Mouse (Mus musculus): ENCODE results near the gene Ern1.

The Ern1 gene

DNA sequence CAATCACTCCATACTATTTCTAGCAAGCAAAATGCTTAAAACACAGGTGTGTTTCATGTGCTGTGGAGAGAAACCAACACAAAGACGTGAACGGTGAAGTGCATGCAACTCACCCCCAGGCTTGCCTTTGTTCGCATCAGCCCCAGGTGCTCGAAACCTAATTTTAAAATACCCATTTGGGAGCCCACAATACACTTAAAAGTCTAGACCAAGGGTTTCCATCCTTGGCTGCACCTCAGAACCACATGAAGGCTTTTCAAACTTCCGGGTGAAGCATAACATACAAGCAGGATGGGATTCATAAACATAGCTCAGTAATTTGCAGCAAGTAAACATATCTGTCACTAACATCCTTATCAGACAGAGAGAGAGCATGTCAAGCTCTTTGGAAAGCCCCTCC is 57.3 kb downstream of the Ern1 start:
- TF ChIP-seq GATA4 (IDR thresholded peaks at IDR 0.05; ENCODE audit: insufficient replicate concordance, low read length), result no peak

DNA sequence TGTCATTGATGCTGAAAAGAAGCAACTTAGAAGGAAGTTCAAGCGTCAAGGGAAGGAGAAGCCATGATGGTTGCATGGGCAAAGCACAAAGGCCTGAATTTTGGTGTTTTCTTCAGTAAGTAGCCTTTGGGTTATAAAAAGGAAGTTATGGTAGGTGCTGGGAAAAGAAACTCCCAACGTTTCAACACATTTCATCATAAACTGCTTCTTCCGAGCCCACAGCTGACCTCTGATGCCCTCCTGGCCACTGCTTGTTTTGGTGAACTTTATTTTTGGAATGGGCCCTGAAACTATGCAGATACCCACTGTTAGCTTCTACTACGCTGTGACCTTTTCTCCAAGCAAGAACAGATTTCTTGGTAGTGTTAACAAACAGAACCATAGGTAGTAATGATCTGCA is 58.0 kb downstream of the Ern1 start:
- no peak for TF ChIP-seq GATA4 (IDR thresholded peaks at IDR 0.05; ENCODE audit: insufficient replicate concordance, low read length)

DNA sequence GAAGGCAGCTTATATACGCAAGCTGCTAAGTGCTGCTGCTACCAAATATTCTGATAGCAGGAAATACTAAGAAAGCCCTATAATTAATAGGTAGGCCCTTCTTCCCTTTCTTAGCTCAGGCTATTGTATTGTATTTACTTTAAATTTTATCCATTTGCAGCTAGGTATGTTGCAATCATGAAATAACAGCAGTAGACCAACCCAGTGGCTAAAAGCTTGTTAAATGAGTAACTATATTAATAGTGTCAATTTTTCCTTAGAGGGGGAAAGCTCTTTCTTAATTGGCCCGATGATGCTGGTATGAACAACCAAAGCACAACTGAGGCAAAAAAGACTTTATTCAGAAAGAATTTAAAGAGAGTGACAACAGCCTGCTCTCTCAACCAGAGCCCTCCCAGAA is 59.1 kb downstream of the Ern1 start:
- TF ChIP-seq GATA4 (IDR thresholded peaks at IDR 0.05; ENCODE audit: insufficient replicate concordance, low read length), result no peak

DNA sequence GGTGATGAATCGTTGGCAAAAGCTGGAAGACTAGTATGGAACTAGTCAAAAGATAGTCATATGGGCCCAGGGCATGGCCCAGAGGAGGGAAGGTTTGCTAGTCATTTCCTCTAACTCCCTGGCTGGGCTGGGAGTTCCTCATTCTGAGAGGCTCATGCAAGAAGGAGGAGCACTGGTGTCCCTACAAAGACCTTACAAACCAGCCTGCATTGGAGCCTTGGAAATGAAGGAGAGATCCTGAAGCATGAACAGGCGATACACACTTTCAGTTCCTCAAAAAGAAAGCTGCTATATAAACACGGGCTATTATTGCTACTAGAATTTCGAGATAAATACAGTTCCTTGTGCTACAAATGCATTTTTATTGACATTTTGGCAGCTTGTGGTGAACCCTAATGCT is 59.5 kb downstream of the Ern1 start:
- no peak for TF ChIP-seq GATA4 (IDR thresholded peaks at IDR 0.05; ENCODE audit: insufficient replicate concordance, low read length)

DNA sequence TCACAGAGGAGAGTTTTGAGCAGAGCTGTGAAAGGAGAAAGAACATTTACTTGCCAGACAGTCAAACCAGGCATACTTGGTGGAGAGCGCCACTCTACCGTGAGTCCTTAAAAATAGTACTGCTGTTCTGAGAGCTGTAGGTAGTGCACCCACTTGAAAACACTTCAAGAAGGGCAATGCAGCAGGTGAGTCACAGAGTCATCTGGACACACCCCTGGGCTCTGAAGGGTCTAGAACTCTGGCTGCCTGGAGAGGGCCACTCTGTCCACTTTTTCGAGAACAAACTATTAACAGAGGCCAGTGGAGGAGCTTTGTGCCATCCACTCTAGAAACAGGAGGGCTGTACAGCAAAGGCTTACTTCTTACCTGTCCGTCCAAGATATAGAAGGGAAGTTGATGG is 61.2 kb downstream of the Ern1 start:
- no peak for TF ChIP-seq GATA4 (IDR thresholded peaks at IDR 0.05; ENCODE audit: insufficient replicate concordance, low read length)

DNA sequence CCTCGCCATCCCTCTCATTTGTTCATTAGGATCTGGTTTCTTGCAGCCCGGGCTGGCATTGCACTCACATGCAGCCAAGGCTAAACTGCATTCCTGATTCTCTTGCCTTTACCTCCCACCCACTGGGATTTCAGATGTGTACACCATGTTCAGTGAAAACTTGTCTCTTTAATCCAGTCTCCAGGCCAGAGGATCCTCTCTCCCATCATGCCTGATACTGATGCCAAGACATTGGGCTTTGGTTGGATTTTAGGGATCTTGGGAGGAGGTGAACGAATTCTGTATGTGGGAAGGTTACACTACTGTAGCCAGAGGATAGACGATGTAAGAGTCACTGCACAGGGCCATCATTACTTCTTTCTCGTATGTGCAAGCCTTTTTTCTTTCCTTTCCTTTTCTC is 62.5 kb downstream of the Ern1 start:
- no peak for TF ChIP-seq GATA4 (IDR thresholded peaks at IDR 0.05; ENCODE audit: insufficient replicate concordance, low read length)

DNA sequence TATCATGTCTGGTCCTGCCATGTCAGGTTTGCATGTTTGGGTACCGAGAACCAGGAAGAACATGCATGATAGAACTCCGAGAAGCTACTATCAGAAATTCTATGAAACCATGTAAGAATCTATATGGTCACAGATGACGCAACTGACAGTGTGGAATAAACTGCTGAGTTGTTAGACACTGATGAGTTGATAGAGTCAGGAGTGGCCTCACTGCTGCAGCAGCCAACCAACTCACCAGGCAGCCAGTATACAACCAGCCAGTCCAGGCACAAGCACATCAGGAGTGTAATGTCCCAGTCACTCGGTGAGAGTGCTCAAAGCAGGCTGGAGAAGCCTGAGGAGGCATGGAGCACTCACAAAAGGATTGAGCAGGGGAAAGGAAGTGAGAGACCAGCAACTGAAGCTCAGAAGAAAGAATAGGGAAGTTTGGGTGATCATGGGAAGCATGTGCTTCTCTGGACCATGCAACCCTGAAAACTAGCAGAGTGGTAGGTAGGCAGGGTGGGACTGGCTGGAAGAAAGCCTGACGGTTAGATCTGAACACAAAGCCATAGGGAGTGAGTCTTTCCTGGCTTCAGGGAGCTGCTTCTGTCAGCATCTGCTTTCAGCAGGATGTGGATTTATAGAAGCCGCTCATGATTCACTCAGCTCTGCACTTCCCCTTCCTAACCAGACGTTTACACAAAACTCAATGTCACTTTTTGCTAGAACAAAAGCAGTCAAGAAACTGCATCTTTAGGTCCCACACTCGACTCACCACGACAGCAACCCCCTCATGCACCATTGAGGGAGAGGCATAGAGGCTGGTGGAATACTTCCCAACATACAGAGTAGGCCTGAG is 68.2 kb downstream of the Ern1 start:
- TF ChIP-seq GATA4 (IDR thresholded peaks at IDR 0.05; ENCODE audit: insufficient replicate concordance, low read length), result no peak

DNA sequence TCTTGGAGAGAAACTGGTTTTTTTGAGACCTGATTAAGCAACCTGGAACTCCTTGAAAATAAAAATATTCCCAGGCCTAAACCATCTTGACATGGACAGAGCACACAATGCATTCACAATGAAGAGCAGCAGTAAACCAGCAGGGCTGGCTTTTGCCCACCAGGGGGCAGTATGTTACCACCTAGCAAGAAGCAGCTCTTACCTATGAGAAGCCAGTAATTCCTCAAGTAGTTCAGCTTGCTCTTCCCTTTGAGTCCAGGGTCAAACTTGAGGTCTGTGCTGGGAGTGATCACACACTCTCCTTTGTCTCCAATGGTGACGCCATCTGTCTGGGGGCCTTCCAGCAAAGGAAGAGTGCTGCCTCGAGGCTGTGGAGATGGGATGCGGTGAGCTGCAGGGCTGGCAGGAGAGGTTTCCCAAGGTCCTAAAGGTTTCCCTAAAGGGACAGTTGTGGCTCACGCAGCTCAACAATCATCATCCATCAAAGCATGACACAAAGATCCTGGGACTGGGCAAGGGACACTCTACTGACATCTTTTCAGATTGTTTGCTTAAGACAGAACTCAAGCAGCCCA is 68.9 kb downstream of the Ern1 start:
- no peak for TF ChIP-seq GATA4 (IDR thresholded peaks at IDR 0.05; ENCODE audit: insufficient replicate concordance, low read length)

DNA sequence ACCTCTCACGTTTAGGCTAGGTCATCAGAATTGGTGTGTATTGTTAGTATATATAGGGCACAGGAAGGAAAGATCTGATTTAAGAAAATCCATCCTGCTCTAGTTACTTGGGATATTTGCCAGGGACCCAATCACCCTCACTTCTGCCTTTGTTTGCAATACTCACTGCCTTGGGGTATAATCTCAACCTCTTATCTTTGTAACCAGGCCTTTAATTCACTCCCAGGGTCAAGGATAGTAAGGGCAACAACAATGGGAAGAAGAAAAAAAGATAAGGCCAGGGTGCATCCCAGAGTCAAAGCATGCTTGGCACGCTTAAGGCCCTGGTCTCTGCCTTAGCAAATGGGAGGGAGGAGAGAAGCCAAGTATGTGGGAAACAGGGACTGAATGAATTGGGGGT is 69.8 kb downstream of the Ern1 start:
- TF ChIP-seq GATA4 (IDR thresholded peaks at IDR 0.05; ENCODE audit: insufficient replicate concordance, low read length), result peak; percentile 93

DNA sequence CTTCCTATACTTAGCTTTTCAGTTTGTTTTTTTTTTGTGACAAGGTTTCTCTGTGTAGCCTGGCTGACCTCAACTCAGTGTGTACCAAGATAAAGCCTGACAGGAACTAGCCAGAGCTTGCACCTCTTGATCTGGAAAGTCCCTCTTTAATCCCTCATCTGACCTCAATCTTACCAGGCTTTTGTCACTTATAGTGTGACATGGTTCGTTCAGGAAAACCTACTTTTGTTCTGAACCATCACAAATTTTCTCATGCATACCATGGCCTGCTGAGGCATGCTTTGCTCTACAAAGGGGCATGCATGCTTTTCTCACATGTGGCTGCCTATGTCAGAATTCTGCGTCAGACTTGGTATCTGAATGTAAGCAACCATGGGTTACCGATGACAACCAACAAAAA is 71.3 kb downstream of the Ern1 start:
- TF ChIP-seq GATA4 (IDR thresholded peaks at IDR 0.05; ENCODE audit: insufficient replicate concordance, low read length), result peak; percentile 55; the same call in 1 of the 2 replicates

DNA sequence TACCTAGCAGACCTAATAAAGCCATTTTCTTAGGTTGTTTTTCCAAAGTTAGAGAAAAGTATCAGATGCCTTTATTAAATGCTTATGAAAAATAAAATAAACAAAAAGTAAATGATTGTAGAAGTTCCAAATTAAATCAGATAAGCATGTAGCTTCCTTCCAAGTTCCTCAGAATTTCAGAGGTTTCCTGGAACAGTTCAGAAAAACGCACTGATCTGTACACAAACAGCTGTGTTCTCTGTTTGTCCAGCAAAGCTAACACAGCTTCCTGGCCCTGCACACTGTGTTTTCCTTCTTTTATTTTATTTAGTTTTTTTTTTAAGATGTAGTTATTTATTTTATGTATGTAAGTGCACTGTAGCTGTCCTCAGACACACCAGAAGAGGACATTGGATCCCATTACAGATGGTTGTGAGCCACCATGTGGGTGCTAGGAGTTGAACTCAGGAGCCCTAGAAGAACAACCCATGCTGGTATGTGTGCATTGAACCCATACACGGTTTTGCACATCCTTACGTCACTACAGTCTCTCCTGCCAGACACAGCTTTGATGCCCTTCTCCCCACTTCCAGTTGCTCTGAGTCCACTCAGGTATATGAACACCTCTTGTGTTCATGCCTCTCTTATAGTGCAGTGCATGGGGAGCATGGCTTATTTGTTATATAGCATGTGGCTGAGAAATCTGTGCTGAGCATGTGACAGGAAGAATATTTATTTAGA is 74.9 kb downstream of the Ern1 start:
- peak; percentile 46; the same call in 1 of the 2 replicates for TF ChIP-seq GATA4 (IDR thresholded peaks at IDR 0.05; ENCODE audit: insufficient replicate concordance, low read length)

DNA sequence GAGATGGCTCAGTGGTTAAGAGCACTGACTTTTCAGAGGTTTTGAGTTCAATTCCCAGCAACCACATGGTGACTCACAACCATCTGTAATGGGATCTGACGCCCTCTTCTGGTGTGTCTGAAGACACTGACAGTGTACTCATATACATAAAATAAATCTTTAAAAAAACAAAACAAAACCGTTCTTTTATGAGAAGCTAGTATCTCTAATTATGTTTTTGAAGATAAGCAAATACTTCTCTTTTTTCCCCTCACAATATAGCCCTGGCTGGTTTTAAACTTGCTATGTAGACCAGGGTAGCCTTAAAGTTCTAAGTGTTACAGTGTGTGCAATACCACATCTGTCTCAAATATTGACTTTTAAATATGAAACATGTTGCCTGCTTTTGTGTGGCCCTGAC is 76.5 kb downstream of the Ern1 start:
- TF ChIP-seq GATA4 (IDR thresholded peaks at IDR 0.05; ENCODE audit: insufficient replicate concordance, low read length), result no peak

DNA sequence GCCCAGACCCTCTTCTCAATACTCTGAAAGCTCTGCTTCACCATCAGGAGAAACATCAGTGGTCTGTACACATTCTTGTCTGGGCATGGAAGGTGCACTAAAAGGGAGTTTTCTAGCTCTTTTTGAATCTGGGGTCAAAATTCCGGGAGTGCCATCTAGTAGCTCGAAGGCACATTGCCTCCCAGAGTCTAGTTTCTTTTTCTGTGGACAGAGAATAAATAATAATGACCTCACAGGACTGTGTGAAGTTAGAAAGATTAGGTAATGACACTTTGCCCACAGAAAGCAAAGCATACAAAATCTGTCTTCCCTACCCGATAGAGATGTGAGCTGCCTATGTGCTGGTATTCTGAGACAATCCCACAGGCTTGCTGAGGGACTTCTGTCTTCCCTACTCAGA is 77.1 kb downstream of the Ern1 start:
- no peak for TF ChIP-seq GATA4 (IDR thresholded peaks at IDR 0.05; ENCODE audit: insufficient replicate concordance, low read length)

DNA sequence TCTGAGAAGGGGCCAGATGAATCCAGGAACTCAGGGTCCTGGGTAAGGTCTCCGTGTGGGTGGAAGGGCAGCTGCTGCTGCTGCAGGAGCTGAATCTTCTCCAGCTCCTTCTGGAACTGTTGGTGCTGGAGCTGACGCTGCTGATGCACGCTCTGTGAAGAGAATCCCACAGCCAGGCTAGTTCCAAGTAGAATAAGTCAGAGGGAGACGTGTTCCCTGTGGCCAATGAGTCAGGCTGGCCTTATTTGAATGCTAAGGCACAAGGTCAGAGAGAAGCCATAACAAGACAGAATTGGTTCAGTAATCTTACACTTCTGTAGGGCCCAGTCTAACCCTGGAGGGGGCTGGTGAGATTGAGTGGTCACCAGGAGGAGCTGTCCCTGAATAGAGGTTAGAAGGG is 77.6 kb downstream of the Ern1 start:
- no peak for TF ChIP-seq GATA4 (IDR thresholded peaks at IDR 0.05; ENCODE audit: insufficient replicate concordance, low read length)

DNA sequence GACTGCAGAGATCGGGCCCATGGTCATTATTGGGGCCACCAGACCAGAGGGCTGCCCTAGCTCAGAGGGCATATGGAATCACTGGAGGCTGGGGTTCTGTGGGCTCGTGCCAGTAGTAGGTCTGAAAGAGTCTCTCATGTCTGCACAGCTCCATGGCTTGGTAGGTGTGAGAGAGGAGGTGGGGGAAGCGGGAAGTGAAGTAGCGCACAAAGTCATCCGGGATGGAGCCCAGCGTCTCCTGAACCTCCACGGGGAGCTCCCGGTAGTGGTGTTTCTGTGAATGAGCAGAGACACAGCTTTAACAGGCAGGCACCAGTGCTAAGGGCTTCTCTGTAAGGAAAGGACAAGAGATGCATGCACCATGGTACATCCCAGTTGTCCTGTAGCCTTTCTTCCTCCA is 89.2 kb downstream of the Ern1 start:
- TF ChIP-seq GATA4 (IDR thresholded peaks at IDR 0.05; ENCODE audit: insufficient replicate concordance, low read length), result no peak

DNA sequence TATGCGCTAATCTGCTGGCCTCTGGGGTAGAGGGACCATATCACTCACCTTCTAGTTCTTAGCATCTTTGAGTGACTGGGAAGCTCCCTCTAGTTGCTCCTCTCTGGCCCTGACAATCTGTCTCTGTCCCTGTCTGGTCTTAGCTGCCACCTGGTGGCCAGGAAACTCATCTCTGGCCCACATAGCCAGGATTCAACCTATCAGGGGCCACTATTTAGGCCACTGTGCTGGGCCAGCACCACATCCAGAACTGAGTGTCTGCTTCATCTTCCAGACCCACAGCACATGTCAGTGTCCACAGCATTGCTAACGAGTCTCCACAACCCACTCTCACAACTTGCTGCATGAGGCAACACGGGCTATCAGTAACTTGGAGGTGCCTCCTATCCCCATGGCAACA is 90.0 kb downstream of the Ern1 start:
- TF ChIP-seq GATA4 (IDR thresholded peaks at IDR 0.05; ENCODE audit: insufficient replicate concordance, low read length), result no peak
